Mouse (Mus musculus): ENCODE results near the gene Cs. TPM values are rescaled to one million over a fixed set of nuclear protein-coding genes. Genes with fewer than 3 reads are reported as not detected.
A peak's percentile ranks its signal among the peaks of the same experiment; 100 is the strongest.

Gene Cs
- polyA plus RNA-seq, 1 experiment from 2014 or later, result 259 TPM

DNA sequence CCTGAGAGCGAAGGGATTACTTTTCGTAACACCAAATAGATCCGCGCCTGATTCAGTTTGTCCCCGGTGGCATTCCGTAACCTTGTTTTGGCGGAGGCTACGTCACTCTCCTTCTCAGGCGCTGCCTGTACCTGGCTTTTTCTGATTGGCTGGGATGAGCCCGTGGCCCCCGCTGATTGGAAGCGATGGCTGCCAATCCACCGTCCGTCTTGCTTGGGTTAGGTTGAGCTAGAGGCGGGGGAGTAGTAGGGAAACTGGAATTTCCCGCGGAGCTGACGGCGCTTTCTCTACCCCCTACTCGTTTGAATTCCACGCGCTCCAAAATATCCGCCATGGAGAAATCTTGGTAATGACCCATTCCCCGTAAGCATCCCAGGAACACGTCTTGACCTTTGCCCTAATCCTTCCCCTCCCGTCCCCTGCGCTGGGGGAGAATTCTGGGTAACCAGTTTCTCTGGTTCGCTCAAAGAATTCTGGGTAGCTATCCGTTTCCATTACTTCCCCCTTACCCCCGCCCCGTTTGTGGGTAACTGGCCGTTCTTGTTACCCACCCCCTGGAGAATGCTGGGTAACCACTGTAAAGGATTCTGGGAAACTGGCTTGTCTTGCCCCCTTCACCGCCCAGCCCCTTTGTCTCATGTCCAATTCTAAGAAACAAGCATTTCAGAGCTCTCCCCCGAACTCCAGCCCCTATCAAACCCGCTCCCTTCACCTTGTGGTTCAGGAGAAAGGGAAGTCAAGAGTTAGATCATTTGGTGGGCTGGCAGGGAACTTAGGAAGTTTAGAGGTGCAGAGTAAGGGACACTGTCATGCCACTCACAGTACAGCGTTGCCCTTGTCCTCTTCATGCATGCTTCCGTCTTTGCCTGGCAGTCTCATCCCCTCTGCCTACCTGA lies 34.2 kb upstream of the Cs start, which contains the start of gene Pan2:
Gene Pan2, plus strand, starts transcription at position 210 of the 896 bp plus-strand sequence.
- Histone ChIP-seq H3K36me3 (ENCODE audit: control insufficient read depth, insufficient read depth) (0 out of 2 replicates have a peak, but pooled peaks cover 5% of the 10 kb centered on the region), H3K27me3 (replicated peaks; ENCODE audit: control insufficient read depth, insufficient read depth, low read length) (no peaks in the 10 kb centered on the region), H3K4me1 (replicated peaks; ENCODE audit: control insufficient read depth, insufficient read depth, low read length) (peaks cover 15% of the 10 kb centered on the region), H3K9me3 (ENCODE audit: control insufficient read depth, low read length) (no peaks in the 10 kb centered on the region), H3K4me3 (replicated peaks; ENCODE audit: low read length) (peak within 1 kb of the TSS; percentile 63), H3K4me2 (ENCODE audit: low read length) (peak within 1 kb of the TSS; percentile 78), H3K9ac (replicated peaks; ENCODE audit: low read depth, low read length) (peak within 1 kb of the TSS; percentile 81), H3K27ac (ENCODE audit: low read length) (peak within 1 kb of the TSS; percentile 97)
- ATAC-seq, result peak; percentile 99
- under 1% methylated on average over 37 of the region's 37 CpGs for WGBS

DNA sequence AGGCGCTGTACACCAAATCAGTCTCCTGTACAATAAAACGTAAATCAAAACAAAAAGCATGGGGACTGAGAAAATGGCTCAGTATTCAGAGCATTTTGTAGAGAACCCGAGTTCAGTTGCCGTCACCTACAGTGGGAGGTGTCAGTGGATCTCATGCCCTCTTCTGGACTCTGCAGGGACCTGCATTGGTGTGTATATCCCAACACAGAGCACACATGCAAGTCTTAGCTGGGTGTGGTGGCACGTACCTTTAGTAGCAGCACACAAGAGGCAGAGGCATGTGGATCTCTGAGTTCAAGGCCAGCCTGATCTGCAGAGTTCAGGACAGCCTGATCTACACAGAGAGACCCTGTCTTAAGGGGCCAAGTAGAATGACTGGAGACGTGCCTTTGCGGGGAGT lies 27.9 kb upstream of the Cs start:
- Histone ChIP-seq H3K27me3 (replicated peaks; ENCODE audit: control insufficient read depth, insufficient read depth, low read length) (no peaks in the 10 kb centered on the region), H3K36me3 (ENCODE audit: control insufficient read depth, insufficient read depth) (peaks cover 12% of the 10 kb centered on the region)
- WGBS, result 90% methylated on average over 7 of the region's 7 CpGs

DNA sequence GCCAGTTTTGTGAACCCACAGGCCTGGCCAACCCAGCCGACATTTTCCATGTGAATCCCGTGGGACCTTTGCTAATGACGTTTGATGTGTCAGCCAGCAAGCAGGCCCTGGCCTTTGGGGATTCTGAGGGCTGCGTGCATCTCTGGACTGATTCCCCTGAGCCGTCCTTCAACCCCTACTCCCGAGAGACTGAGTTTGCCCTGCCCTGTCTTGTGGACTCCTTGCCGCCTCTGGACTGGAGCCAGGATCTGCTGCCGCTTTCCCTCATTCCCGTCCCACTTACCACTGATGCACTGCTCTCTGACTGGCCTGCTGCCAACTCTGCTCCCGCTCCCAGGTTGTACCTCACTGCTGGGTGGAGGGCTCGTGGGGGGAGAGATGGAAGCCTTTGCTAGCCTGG lies 27.4 kb upstream of the Cs start:
- Histone ChIP-seq H3K27ac (ENCODE audit: low read length) (no peak overlapping the region), H3K27me3 (replicated peaks; ENCODE audit: control insufficient read depth, insufficient read depth, low read length) (no peaks in the 10 kb centered on the region), H3K9me3 (ENCODE audit: control insufficient read depth, low read length) (no peaks in the 10 kb centered on the region), H3K4me3 (replicated peaks; ENCODE audit: low read length) (no peak overlapping the region), H3K36me3 (ENCODE audit: control insufficient read depth, insufficient read depth) (peaks cover 17% of the 10 kb centered on the region), H3K4me1 (replicated peaks; ENCODE audit: control insufficient read depth, insufficient read depth, low read length) (peaks cover 5% of the 10 kb centered on the region), H3K9ac (replicated peaks; ENCODE audit: low read depth, low read length) (no peak overlapping the region), H3K4me2 (ENCODE audit: low read length) (no peak overlapping the region)
- ATAC-seq, result no peak
- 28% methylated on average over 11 of the region's 11 CpGs for WGBS

More for the DNA sequence above, 27.9 kb upstream of the Cs start:
- H3K4me2 ChIP-seq (ENCODE audit: low read length), result no peak overlapping the region
- H3K9ac ChIP-seq (replicated peaks; ENCODE audit: low read depth, low read length), result no peak overlapping the region
- no peak for ATAC-seq
- H3K9me3 ChIP-seq (ENCODE audit: control insufficient read depth, low read length), result no peaks in the 10 kb centered on the region
- H3K4me3 ChIP-seq (replicated peaks; ENCODE audit: low read length), result no peak overlapping the region
- H3K27ac ChIP-seq (ENCODE audit: low read length), result no peak overlapping the region
- H3K4me1 ChIP-seq (replicated peaks; ENCODE audit: control insufficient read depth, insufficient read depth, low read length), result peaks cover 5% of the 10 kb centered on the region

DNA sequence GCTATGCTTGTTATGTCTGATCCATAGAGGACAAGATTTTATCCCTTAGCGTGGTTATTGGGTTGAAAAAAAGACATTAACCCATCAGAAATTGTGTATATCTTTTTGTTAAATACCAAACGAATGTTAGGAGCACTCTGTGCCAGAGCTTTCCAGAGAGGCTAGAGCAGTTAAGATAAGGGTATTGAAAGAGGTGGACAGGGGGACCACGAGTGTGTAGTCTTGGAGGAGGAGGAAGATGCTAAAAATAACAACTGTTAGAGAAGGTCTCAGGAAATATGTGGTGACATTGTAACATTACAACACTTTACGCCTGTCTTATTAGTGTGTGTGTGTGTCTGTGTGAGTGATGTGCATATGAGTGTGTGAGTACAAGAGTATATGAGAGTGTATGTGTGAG lies 26.6 kb upstream of the Cs start:
- no peak overlapping the region for H3K4me2 ChIP-seq (ENCODE audit: low read length)
- no peak overlapping the region for H3K27ac ChIP-seq (ENCODE audit: low read length)
- no peak overlapping the region for H3K4me3 ChIP-seq (replicated peaks; ENCODE audit: low read length)
- ATAC-seq, result no peak
- peaks cover 5% of the 10 kb centered on the region for H3K4me1 ChIP-seq (replicated peaks; ENCODE audit: control insufficient read depth, insufficient read depth, low read length)
- no peak overlapping the region for H3K9ac ChIP-seq (replicated peaks; ENCODE audit: low read depth, low read length)
- 90% methylated on average over 4 of the region's 4 CpGs for WGBS
- peaks cover 23% of the 10 kb centered on the region for H3K36me3 ChIP-seq (ENCODE audit: control insufficient read depth, insufficient read depth)
- H3K27me3 ChIP-seq (replicated peaks; ENCODE audit: control insufficient read depth, insufficient read depth, low read length), result no peaks in the 10 kb centered on the region
- no peaks in the 10 kb centered on the region for H3K9me3 ChIP-seq (ENCODE audit: control insufficient read depth, low read length)

DNA sequence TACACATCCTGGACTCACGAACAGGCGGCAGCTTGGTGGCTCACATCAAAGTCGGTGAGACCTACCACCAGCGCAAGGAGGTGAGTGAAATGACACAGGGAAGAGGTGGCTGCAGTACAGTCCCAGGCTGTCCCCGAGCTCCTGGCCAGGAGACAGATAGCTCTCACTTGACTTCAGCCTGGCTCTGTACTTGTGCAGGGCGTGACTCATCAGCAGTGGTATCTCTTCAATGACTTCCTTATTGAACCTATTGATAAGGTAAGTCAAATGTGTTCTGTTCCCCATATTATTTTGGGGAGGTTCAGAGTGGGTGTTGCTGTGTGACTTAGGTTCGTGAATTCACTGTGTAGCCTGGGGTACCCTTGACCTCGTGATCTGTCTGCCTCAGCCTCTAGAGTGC lies 22.0 kb upstream of the Cs start:
- peaks cover 34% of the 10 kb centered on the region for H3K36me3 ChIP-seq (ENCODE audit: control insufficient read depth, insufficient read depth)
- no peaks in the 10 kb centered on the region for H3K4me1 ChIP-seq (replicated peaks; ENCODE audit: control insufficient read depth, insufficient read depth, low read length)
- 96% methylated on average over 8 of the region's 8 CpGs for WGBS
- H3K27me3 ChIP-seq (replicated peaks; ENCODE audit: control insufficient read depth, insufficient read depth, low read length), result no peaks in the 10 kb centered on the region
- H3K4me2 ChIP-seq (ENCODE audit: low read length), result no peak overlapping the region
- ATAC-seq, result no peak
- no peaks in the 10 kb centered on the region for H3K9me3 ChIP-seq (ENCODE audit: control insufficient read depth, low read length)
- H3K27ac ChIP-seq (ENCODE audit: low read length), result no peak overlapping the region
- no peak overlapping the region for H3K4me3 ChIP-seq (replicated peaks; ENCODE audit: low read length)
- H3K9ac ChIP-seq (replicated peaks; ENCODE audit: low read depth, low read length), result no peak overlapping the region

DNA sequence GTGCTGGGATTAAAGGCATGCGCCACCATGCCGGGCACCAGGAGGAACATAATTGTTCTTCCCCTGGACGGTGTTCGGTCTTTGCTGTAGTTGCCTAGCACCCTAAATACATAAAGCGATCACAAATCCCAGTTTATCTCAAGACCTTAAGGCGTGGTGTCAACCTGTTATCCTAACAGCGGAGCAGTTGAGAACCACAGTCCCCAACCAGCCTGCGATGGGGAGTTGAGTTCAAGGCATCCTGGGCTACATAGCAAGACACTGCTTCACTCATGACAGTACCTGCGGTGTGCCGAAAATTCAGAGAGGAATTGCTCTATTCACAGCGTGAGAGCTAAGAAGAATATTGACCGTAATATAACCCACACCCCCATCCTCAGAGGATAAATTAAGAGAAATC lies 15.9 kb upstream of the Cs start:
- WGBS, result 55% methylated on average over 12 of the region's 12 CpGs
- peak overlapping the region; percentile 99 for H3K4me3 ChIP-seq (replicated peaks; ENCODE audit: low read length)
- H3K9ac ChIP-seq (replicated peaks; ENCODE audit: low read depth, low read length), result peak overlapping the region; percentile 42; the same call in 1 of the 2 replicates
- H3K36me3 ChIP-seq (ENCODE audit: control insufficient read depth, insufficient read depth), result peaks cover 27% of the 10 kb centered on the region
- H3K4me2 ChIP-seq (ENCODE audit: low read length), result peak overlapping the region; percentile 73
- H3K27ac ChIP-seq (ENCODE audit: low read length), result peak overlapping the region; percentile 55
- peaks cover 18% of the 10 kb centered on the region for H3K4me1 ChIP-seq (replicated peaks; ENCODE audit: control insufficient read depth, insufficient read depth, low read length)
- ATAC-seq, result no peak
- no peaks in the 10 kb centered on the region for H3K9me3 ChIP-seq (ENCODE audit: control insufficient read depth, low read length)
- H3K27me3 ChIP-seq (replicated peaks; ENCODE audit: control insufficient read depth, insufficient read depth, low read length), result no peaks in the 10 kb centered on the region

DNA sequence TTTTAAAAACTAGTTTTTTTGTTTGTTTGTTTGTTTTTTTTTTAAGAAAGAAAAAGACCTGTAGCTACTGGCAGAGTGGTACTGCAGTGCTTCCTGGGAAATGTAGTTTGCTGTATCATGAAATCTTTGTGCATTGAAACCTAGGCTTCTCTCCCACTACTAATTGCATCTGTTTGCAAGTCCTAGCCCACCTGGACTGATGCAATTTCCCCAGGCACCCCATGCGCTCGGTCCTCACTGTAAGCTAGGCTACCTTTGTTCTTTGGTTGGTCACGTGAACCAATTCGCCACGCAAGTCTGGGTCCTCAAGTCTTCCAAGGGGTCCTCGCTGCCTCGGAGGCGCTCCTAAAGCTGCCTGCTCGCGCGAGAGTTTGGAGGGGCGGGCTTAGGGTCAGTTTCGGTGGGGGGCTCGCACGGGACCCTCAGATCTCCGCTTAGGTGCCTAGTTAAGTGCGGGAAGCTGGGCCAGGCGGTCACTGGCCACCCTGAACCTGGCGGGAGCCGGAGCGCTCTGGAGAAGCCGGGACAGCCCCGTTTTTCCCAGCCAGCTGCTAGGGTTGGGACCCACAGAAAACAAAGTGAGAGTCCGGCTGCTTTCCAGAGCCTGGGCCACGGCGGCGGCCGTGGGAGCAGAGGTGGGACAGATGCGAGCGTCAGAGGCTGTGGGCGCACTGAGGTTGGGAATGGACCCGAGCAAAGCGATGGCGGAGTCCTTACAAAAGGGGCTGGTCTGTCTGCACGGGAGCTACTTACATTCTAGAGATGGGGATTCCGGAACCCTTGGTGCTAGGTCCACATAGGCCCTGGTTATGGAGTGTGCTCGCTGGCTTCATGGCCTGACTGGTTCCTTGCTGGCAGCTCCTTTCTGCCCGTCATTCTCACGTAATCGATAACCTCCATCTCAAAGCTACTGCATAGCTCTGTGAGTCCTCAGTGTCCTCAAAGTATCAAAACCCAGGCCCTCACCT lies 15.1 kb upstream of the Cs start, which contains the start of gene Cnpy2:
Gene Cnpy2, plus strand, starts transcription at position 319 of the 968 bp plus-strand sequence.
- H3K27ac ChIP-seq (ENCODE audit: low read length), result peak within 1 kb of the TSS; percentile 96
- no peaks in the 10 kb centered on the region for H3K27me3 ChIP-seq (replicated peaks; ENCODE audit: control insufficient read depth, insufficient read depth, low read length)
- H3K4me3 ChIP-seq (replicated peaks; ENCODE audit: low read length), result peak within 1 kb of the TSS; percentile 99
- H3K4me1 ChIP-seq (replicated peaks; ENCODE audit: control insufficient read depth, insufficient read depth, low read length), result peaks cover 18% of the 10 kb centered on the region
- H3K4me2 ChIP-seq (ENCODE audit: low read length), result peak within 1 kb of the TSS; percentile 73
- H3K36me3 ChIP-seq (ENCODE audit: control insufficient read depth, insufficient read depth), result peaks cover 32% of the 10 kb centered on the region
- peak; percentile 98 for ATAC-seq
- H3K9me3 ChIP-seq (ENCODE audit: control insufficient read depth, low read length), result no peaks in the 10 kb centered on the region
- H3K9ac ChIP-seq (replicated peaks; ENCODE audit: low read depth, low read length), result peak within 1 kb of the TSS; percentile 99
- under 1% methylated on average over 40 of the region's 40 CpGs for whole genome bisulfite sequencing

DNA sequence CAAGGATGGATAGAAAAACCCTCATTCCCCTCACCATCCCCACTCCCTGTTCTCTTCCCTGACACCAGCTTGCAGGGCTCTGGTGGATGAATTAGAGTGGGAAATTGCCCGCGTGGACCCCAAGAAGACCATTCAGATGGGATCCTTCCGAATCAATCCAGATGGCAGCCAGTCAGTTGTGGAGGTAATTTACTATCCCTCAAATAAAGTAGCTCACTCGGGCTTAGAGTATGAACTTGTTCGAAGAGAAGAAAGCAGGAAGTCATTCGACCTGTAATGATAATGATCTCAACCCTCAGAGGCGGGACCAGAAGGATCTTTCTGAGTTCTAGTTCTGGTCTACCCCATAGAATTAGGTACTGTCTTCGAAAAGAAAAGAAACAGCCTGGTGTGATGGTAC lies 14.0 kb upstream of the Cs start:
- Histone ChIP-seq H3K9ac (replicated peaks; ENCODE audit: low read depth, low read length) (peak overlapping the region; percentile 99), H3K4me3 (replicated peaks; ENCODE audit: low read length) (peak overlapping the region; percentile 99), H3K27me3 (replicated peaks; ENCODE audit: control insufficient read depth, insufficient read depth, low read length) (no peaks in the 10 kb centered on the region), H3K4me1 (replicated peaks; ENCODE audit: control insufficient read depth, insufficient read depth, low read length) (peaks cover 18% of the 10 kb centered on the region), H3K9me3 (ENCODE audit: control insufficient read depth, low read length) (no peaks in the 10 kb centered on the region), H3K4me2 (ENCODE audit: low read length) (peak overlapping the region; percentile 73), H3K27ac (ENCODE audit: low read length) (no peak overlapping the region), H3K36me3 (ENCODE audit: control insufficient read depth, insufficient read depth) (peaks cover 28% of the 10 kb centered on the region)
- WGBS, result 87% methylated on average over 8 of the region's 8 CpGs
- ATAC-seq, result no peak

DNA sequence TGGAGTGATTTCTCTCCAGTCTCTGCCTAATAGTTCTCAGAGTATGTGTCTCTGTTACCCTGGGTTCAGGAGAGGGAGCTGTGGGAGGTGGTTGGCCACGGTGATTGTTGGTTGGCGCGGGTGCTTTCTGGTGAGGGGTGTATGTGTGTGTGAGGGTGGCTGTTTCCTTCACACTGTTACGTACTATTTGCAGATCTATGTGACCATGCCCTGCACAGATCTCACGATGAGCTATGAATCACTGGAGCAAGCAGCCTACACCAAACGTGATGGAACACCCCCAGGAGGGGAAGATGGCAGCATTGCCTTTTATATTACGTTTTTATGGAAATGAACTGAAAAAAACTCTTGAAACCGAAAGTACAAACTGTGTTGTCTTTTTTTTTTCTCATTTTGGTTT lies 10.7 kb upstream of the Cs start:
- Histone ChIP-seq H3K4me1 (replicated peaks; ENCODE audit: control insufficient read depth, insufficient read depth, low read length) (peaks cover 15% of the 10 kb centered on the region), H3K27me3 (replicated peaks; ENCODE audit: control insufficient read depth, insufficient read depth, low read length) (no peaks in the 10 kb centered on the region), H3K9me3 (ENCODE audit: control insufficient read depth, low read length) (no peaks in the 10 kb centered on the region), H3K4me3 (replicated peaks; ENCODE audit: low read length) (no peak overlapping the region), H3K4me2 (ENCODE audit: low read length) (no peak overlapping the region), H3K36me3 (ENCODE audit: control insufficient read depth, insufficient read depth) (peaks cover 24% of the 10 kb centered on the region), H3K27ac (ENCODE audit: low read length) (no peak overlapping the region), H3K9ac (replicated peaks; ENCODE audit: low read depth, low read length) (no peak overlapping the region)
- ATAC-seq, result no peak
- WGBS, result 94% methylated on average over 8 of the region's 8 CpGs

All from forebrain, embryonic 16.5 days (tissue).